Mouse (Mus musculus): ENCODE measurements around the gene Krit1. TPM values are rescaled to one million over a fixed set of nuclear protein-coding genes. Genes with fewer than 3 reads are reported as not detected.
"Not testable (repeated sequence)": the region's sequence is repeated elsewhere in the genome, so short reads cannot be mapped to it uniquely, and the experiment has no call there.

Krit1 gene
- total RNA-seq, 2 experiments from 2014 or later, result 14.5 to 15.3 TPM

DNA sequence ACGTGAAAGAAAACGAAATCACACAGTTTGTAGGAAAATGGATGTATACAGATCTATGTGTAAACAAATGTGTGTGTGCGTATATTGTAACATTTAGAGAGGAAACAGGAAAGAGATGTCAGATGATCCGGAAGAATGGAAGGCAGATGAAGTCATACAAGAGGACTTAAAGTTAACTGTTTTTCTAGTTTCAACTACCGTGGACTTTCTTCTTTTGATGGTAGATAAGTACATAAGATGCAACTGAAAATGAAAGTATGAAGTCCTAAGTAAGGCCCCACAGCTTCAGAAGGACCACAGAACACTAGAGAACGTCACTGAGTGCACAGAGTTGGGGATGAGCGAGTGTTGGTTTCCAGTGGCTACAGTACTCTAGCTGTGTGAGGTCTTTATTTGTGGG, 83.9 kb downstream of the Krit1 start:
- DNase-seq, result not testable (repeated sequence)

GRCm38 (mm10) chr5:3889201-3889600, 86.2 kb downstream of the Krit1 start:
- DNase-seq, result no peak

DNA sequence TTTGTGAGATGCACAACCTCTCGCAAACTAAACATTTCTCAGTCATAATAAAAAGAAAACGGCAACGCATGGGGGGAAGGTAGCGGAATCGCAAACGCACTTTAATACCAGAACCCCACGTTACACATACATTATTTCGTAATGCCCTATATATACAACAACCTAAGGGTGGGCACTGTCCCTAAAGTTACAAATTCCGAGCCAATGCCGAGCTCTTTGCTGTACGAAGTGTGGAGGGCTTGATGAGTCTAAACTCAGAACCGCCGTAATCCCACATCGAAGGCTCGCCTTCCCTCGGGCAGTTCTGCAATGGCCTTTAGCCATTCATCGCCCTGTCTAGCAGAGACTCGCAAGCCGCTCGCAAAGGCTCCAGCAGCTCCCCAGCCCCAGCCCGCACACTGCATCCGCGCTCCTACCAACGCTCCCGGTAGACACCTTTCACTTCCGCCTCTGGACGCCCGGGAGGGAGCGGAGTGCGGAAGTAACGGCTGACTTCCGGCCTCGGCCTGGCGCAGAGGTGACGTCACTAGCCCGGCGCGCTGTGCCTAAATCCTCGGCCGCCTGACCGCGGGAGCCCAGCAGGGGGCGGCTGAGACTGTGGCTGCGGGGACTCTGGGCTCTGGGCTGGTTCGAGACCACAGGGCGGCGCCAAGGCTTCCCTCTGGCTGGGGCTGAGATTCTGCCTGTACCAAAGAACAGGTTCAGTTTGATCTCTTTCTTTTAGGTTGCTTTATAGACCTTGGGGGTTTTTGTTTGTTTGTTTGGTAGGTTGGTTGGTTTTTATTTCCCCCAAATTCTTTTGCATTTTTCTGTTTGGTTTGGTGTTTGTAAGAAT, 90.7 kb downstream of the Krit1 start, which contains the start of gene Mterf1a:
TSS of gene Mterf1a (minus strand) at position 475 of the 835 bp plus-strand sequence.
- peak; percentile 6 for DNase-seq

- DNase-seq, result not testable (repeated sequence)
Measured at GRCm38 (mm10) chr5:3894294-3894619, 91.3 kb downstream of the Krit1 start.

Other genes with a start within 250 kb of the Krit1 start
- 1 to 10 TPM; 3.2 to 4.2 TPM for gene 1700109H08Rik, start 231.6 kb upstream of the Krit1 start, total RNA-seq (2021)
- 1 to 10 TPM; 6.4 to 7.1 TPM for gene Pex1, start 207.1 kb upstream of the Krit1 start, total RNA-seq (2021)
- 1 to 10 TPM; 4.3 to 4.7 TPM for gene Rbm48, start 206.6 kb upstream of the Krit1 start, total RNA-seq (2021)
- not detected for gene Tmbim7, start 152.0 kb upstream of the Krit1 start, total RNA-seq (2021)
- 10 to 100 TPM; 70.8 to 78.5 TPM for gene Gatad1, start 146.0 kb upstream of the Krit1 start, total RNA-seq (2021)
- gene Ankib1, start 259 bp upstream of the Krit1 start, total RNA-seq (2021), result 10 to 100 TPM; 14.5 to 17.3 TPM
- gene Lrrd1, start 42.0 kb downstream of the Krit1 start, total RNA-seq (2021), result under 1 TPM in 1 of 2 experiments, not detected in 1; 0.08 TPM
- gene Mterf1a, start 90.7 kb downstream of the Krit1 start, total RNA-seq (2021), result 1 to 10 TPM; 1.3 TPM
- gene Akap9, start 124.9 kb downstream of the Krit1 start, total RNA-seq (2021), result 10 to 100 TPM; 37.2 to 45.0 TPM

All from gastrocnemius, postnatal 25 days (tissue).